Mouse (Mus musculus): ENCODE measurements at regions not wholly inside any gene's neighbourhood (a gene's known extent, or its start where the extent isn't known, plus 50 kb on each side); places are given as distances from the start of the nearest gene placed in this dataset.
A peak's percentile ranks its signal among the peaks of the same experiment; 100 is the strongest.
"Not testable (repeated sequence)": the region's sequence is repeated elsewhere in the genome, so short reads cannot be mapped to it uniquely, and the experiment has no call there.

GRCm38 (mm10) chr2:114723971-114724666, 69.4 kb upstream of the Dph6 start:
- Histone ChIP-seq H3K27ac (no peak overlapping the region), H3K36me3 (ENCODE audit: insufficient read depth, low read length) (no peaks in the 10 kb centered on the region), H3K9ac (ENCODE audit: low read depth, low read length) (no peak overlapping the region), H3K4me1 (replicated peaks; ENCODE audit: insufficient read depth, low read length) (no peaks in the 10 kb centered on the region), H3K4me3 (replicated peaks; ENCODE audit: low read depth, low read length) (no peak overlapping the region), H3K4me2 (ENCODE audit: low read length) (no peak overlapping the region), H3K27me3 (ENCODE audit: insufficient read depth, low read length) (no peaks in the 10 kb centered on the region), H3K9me3 (replicated peaks; ENCODE audit: low read length) (no peaks in the 10 kb centered on the region)
- TF ChIP-seq CTCF (IDR thresholded peaks at IDR 0.05; ENCODE audit: low read depth) = no peak
- ATAC-seq (replicated peaks; ENCODE audit: low FRiP score, low read depth) (no peak), DNase-seq (ENCODE audit: low spot score) (no peak)
- 70% methylated on average over 6 of the region's 6 CpGs for WGBS

- no peaks in the 10 kb centered on the region for H3K9me3 ChIP-seq (replicated peaks; ENCODE audit: low read length)
- DNase-seq (ENCODE audit: low spot score) (no peak), ATAC-seq (replicated peaks; ENCODE audit: low FRiP score, low read depth) (no peak)
- H3K4me1 ChIP-seq (replicated peaks; ENCODE audit: insufficient read depth, low read length) = no peaks in the 10 kb centered on the region
- no peaks in the 10 kb centered on the region for H3K27me3 ChIP-seq (ENCODE audit: insufficient read depth, low read length)
- no peak overlapping the region for H3K27ac ChIP-seq
- no peaks in the 10 kb centered on the region for H3K36me3 ChIP-seq (ENCODE audit: insufficient read depth, low read length)
- H3K9ac ChIP-seq (ENCODE audit: low read depth, low read length) = no peak overlapping the region
- H3K4me2 ChIP-seq (ENCODE audit: low read length) = no peak overlapping the region
- no peak for TF ChIP-seq CTCF (IDR thresholded peaks at IDR 0.05; ENCODE audit: low read depth)
- no peak overlapping the region for H3K4me3 ChIP-seq (replicated peaks; ENCODE audit: low read depth, low read length)
- 92% methylated on average over 1 of the region's 1 CpGs for WGBS
Measured at GRCm38 (mm10) chr2:114727197-114727596, 72.4 kb upstream of the Dph6 start.

GRCm38 (mm10) chr2:114734861-114735569, 80.3 kb upstream of the Dph6 start:
- Histone ChIP-seq H3K9me3 (replicated peaks; ENCODE audit: low read length) (no peaks in the 10 kb centered on the region), H3K4me1 (replicated peaks; ENCODE audit: insufficient read depth, low read length) (no peaks in the 10 kb centered on the region), H3K27me3 (ENCODE audit: insufficient read depth, low read length) (no peaks in the 10 kb centered on the region), H3K9ac (ENCODE audit: low read depth, low read length) (no peak overlapping the region), H3K4me2 (ENCODE audit: low read length) (no peak overlapping the region), H3K36me3 (ENCODE audit: insufficient read depth, low read length) (no peaks in the 10 kb centered on the region), H3K4me3 (replicated peaks; ENCODE audit: low read depth, low read length) (no peak overlapping the region), H3K27ac (no peak overlapping the region)
- no peak for TF ChIP-seq CTCF (IDR thresholded peaks at IDR 0.05; ENCODE audit: low read depth)
- peak; percentile 15 for DNase-seq (ENCODE audit: low spot score)
- 42% methylated on average over 4 of the region's 4 CpGs for WGBS
- no peak for ATAC-seq (replicated peaks; ENCODE audit: low FRiP score, low read depth)

- DNase-seq (ENCODE audit: low spot score) (peak; percentile 34), ATAC-seq (replicated peaks; ENCODE audit: low FRiP score, low read depth) (no peak)
- WGBS = 63% methylated on average over 11 of the region's 11 CpGs
- no peaks in the 10 kb centered on the region for H3K27me3 ChIP-seq (ENCODE audit: insufficient read depth, low read length)
- no peak overlapping the region for H3K9ac ChIP-seq (ENCODE audit: low read depth, low read length)
- H3K36me3 ChIP-seq (ENCODE audit: insufficient read depth, low read length) = no peaks in the 10 kb centered on the region
- no peak overlapping the region for H3K4me3 ChIP-seq (replicated peaks; ENCODE audit: low read depth, low read length)
- no peak overlapping the region for H3K4me2 ChIP-seq (ENCODE audit: low read length)
- no peak for TF ChIP-seq CTCF (IDR thresholded peaks at IDR 0.05; ENCODE audit: low read depth)
- no peaks in the 10 kb centered on the region for H3K4me1 ChIP-seq (replicated peaks; ENCODE audit: insufficient read depth, low read length)
- no peaks in the 10 kb centered on the region for H3K9me3 ChIP-seq (replicated peaks; ENCODE audit: low read length)
- H3K27ac ChIP-seq = no peak overlapping the region
Measured at GRCm38 (mm10) chr2:114739421-114740212, 84.9 kb upstream of the Dph6 start.

GRCm38 (mm10) chr2:114763276-114763675, 108.5 kb upstream of the Dph6 start:
- no peaks in the 10 kb centered on the region for H3K36me3 ChIP-seq (ENCODE audit: insufficient read depth, low read length)
- no peak overlapping the region for H3K4me2 ChIP-seq (ENCODE audit: low read length)
- no peaks in the 10 kb centered on the region for H3K27me3 ChIP-seq (ENCODE audit: insufficient read depth, low read length)
- H3K27ac ChIP-seq = no peak overlapping the region
- no peaks in the 10 kb centered on the region for H3K4me1 ChIP-seq (replicated peaks; ENCODE audit: insufficient read depth, low read length)
- no peak overlapping the region for H3K4me3 ChIP-seq (replicated peaks; ENCODE audit: low read depth, low read length)
- DNase-seq (ENCODE audit: low spot score) (no peak), ATAC-seq (replicated peaks; ENCODE audit: low FRiP score, low read depth) (no peak)
- no peaks in the 10 kb centered on the region for H3K9me3 ChIP-seq (replicated peaks; ENCODE audit: low read length)
- 49% methylated on average over 4 of the region's 4 CpGs for WGBS
- no peak overlapping the region for H3K9ac ChIP-seq (ENCODE audit: low read depth, low read length)
- TF ChIP-seq CTCF (IDR thresholded peaks at IDR 0.05; ENCODE audit: low read depth) = no peak

- 94% methylated on average over 6 of the region's 6 CpGs for WGBS
- H3K4me2 ChIP-seq (ENCODE audit: low read length); H3K9ac ChIP-seq (ENCODE audit: low read depth, low read length); H3K9me3 ChIP-seq (replicated peaks; ENCODE audit: low read length); H3K4me3 ChIP-seq (replicated peaks; ENCODE audit: low read depth, low read length); H3K4me1 ChIP-seq (replicated peaks; ENCODE audit: insufficient read depth, low read length); ATAC-seq (replicated peaks; ENCODE audit: low FRiP score, low read depth); H3K27ac ChIP-seq; H3K36me3 ChIP-seq (ENCODE audit: insufficient read depth, low read length); H3K27me3 ChIP-seq (ENCODE audit: insufficient read depth, low read length); DNase-seq (ENCODE audit: low spot score): not testable (repeated sequence)
Measured at GRCm38 (mm10) chr2:114773723-114774122, 119.0 kb upstream of the Dph6 start.
